Mouse (Mus musculus) C2C12 (cell line): ENCODE measurements around the gene Mphosph9. TPM values are rescaled to one million over a fixed set of nuclear protein-coding genes. Genes with fewer than 3 reads are reported as not detected.
"Not testable (repeated sequence)": the region's sequence is repeated elsewhere in the genome, so short reads cannot be mapped to it uniquely, and the experiment has no call there.

ENCODE experiments used
- H3K27me3 ChIP-seq: one replicate; pipeline ENCODE4 v1.6.1; 2011; ENCODE audit not compliant: control insufficient read depth, insufficient read depth, insufficient read length
- H3K36me3 ChIP-seq: one replicate; pipeline ENCODE4 v1.6.1; 2011; ENCODE audit not compliant: control insufficient read depth, insufficient read depth
- H3K4me3 ChIP-seq: one replicate; pipeline ENCODE4 v1.5.1; 2011; ENCODE audit warnings: mild to moderate bottlenecking, control low read depth; ENCODE audit not compliant: poor library complexity, insufficient read depth, severe bottlenecking
- H3K79me2 ChIP-seq: one replicate; pipeline ENCODE4 v1.6.1; 2011; ENCODE audit not compliant: control insufficient read depth, insufficient read depth
- H3K79me3 ChIP-seq: one replicate; pipeline ENCODE4 v1.6.1; 2011; ENCODE audit warnings: low read depth, control low read depth
- H3ac ChIP-seq: one replicate; pipeline ENCODE3; 2011; ENCODE audit warnings: low read depth; ENCODE audit not compliant: control insufficient read depth, insufficient read length
- CEBPB ChIP-seq: IDR thresholded peaks from one replicate; pipeline ENCODE4 v1.6.1; 2011; ENCODE audit warnings: low read depth, mild to moderate bottlenecking, control low read depth, moderate library complexity
- CTCF ChIP-seq: IDR thresholded peaks from one replicate; pipeline ENCODE4 v1.5.1; 2011; ENCODE audit not compliant: control insufficient read depth, insufficient read depth, insufficient read length
- FOSL1 ChIP-seq: IDR thresholded peaks from one replicate; pipeline ENCODE4 v1.8.0; 2011; ENCODE audit warnings: mild to moderate bottlenecking, low read length; ENCODE audit not compliant: poor library complexity, insufficient read depth, severe bottlenecking
- MAX ChIP-seq: IDR thresholded peaks from one replicate; pipeline ENCODE4 v1.6.1; 2011; ENCODE audit warnings: mild to moderate bottlenecking, control low read depth
- MYOD1 ChIP-seq: IDR thresholded peaks from one replicate; pipeline ENCODE4 v1.6.1; 2011; ENCODE audit warnings: low read depth; ENCODE audit not compliant: control insufficient read depth, insufficient read length
- MYOG ChIP-seq: IDR thresholded peaks from one replicate; pipeline ENCODE4 v1.6.1; 2011; ENCODE audit not compliant: control insufficient read depth, insufficient read length; ENCODE audit errors: extremely low read depth
- USF1 ChIP-seq: IDR thresholded peaks from one replicate; pipeline ENCODE4 v1.6.1; 2011; ENCODE audit warnings: low read depth, mild to moderate bottlenecking, control low read depth, moderate library complexity
- polyA plus RNA-seq: library from polyadenylated mRNA; unstranded; fragments of >200 nt; fragmentation: generic; extraction: Trizol; gene quantifications from one replicate; pipeline ENCODE4 v1.2.1, GENCODE M21; 2012; ENCODE audit warnings: missing spikeins

Mphosph9 gene
- polyA plus RNA-seq, 1 experiment = 3.1 TPM

DNA sequence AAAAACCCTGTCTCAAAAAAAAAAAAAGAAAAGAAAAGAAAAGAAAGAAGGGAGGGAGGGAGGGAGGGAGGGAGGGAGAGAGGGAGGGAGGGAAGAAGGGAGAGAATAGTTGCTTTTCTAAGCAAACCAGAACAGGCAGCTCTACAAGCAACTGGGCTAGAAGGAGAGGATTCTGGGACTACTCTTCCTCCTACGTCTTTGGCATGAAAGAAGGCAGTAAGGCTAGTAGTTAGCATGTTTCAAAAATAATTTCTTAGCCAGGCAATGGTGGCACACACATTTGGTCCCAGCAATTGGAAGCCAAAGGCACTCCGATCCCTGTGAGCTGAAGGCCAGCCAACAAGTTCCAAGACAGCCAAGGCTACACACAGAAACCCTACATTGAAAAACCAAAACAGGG, 38.0 kb upstream of the Mphosph9 start:
- TF ChIP-seq CTCF = no peak
- TF ChIP-seq MYOD1 = no peak
- TF ChIP-seq MAX = no peak
- TF ChIP-seq CEBPB = no peak
- no peak for TF ChIP-seq MYOG
- TF ChIP-seq FOSL1 = no peak
- TF ChIP-seq USF1 = no peak
- H3K27me3 ChIP-seq = no peaks in the 10 kb centered on the region

GRCm38 (mm10) chr5:124364173-124364918, 36.6 kb upstream of the Mphosph9 start:
- H3K27me3 ChIP-seq = no peaks in the 10 kb centered on the region
- H3K79me3 ChIP-seq = no peaks in the 10 kb centered on the region
- H3K79me2 ChIP-seq = no peaks in the 10 kb centered on the region
- H3K4me3 ChIP-seq = no peak overlapping the region
- no peak for TF ChIP-seq MYOD1
- TF ChIP-seq MAX = no peak
- TF ChIP-seq MYOG = no peak
- no peak for TF ChIP-seq CEBPB
- no peak for TF ChIP-seq USF1
- no peak for TF ChIP-seq FOSL1
- no peak for TF ChIP-seq CTCF
- no peak overlapping the region for H3ac ChIP-seq
- peaks cover 9% of the 10 kb centered on the region for H3K36me3 ChIP-seq

More for the DNA sequence above, 38.0 kb upstream of the Mphosph9 start:
- Histone ChIP-seq H3K79me2 (no peaks in the 10 kb centered on the region), H3ac (no peak overlapping the region), H3K36me3 (peaks cover 20% of the 10 kb centered on the region), H3K4me3 (no peak overlapping the region), H3K79me3 (no peaks in the 10 kb centered on the region)

DNA sequence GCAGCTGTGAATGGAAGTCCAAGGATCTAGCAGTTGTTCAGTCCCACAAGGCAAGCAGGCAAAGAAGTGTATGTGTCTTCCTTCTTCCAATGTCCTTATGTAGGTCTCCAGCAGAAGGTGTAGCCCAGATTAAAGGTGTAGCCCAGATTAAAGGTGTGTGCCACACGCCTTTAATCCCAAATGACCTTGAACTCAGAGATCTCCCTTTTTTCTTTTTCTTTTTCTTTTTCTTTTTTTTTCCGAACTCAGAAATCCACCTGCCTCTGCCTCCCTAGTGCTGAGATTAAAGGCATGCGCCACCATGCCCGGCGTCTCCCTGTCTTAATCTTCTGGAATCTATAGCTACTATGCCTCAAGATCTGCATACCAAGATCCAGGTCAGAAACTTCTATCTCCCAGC, 35.2 kb upstream of the Mphosph9 start, which contains the start of gene Cdk2ap1:
Gene Cdk2ap1 (minus strand): TSS at position 101 of the 400 bp plus-strand sequence.
- not testable (repeated sequence) for H3ac ChIP-seq, H3K27me3 ChIP-seq, H3K79me2 ChIP-seq, H3K36me3 ChIP-seq, H3K4me3 ChIP-seq, H3K79me3 ChIP-seq

- TF ChIP-seq MYOG (no peak), MAX (no peak), USF1 (no peak), CEBPB (no peak), FOSL1 (no peak), MYOD1 (no peak), CTCF (no peak)
- H3ac ChIP-seq = no peak overlapping the region
- H3K79me2 ChIP-seq = no peaks in the 10 kb centered on the region
- H3K27me3 ChIP-seq = no peaks in the 10 kb centered on the region
- no peaks in the 10 kb centered on the region for H3K36me3 ChIP-seq
- H3K4me3 ChIP-seq = no peak overlapping the region
- H3K79me3 ChIP-seq = no peaks in the 10 kb centered on the region
These were observed 31.9 kb upstream of the Mphosph9 start for GRCm38 (mm10) chr5:124359641-124360040.

DNA sequence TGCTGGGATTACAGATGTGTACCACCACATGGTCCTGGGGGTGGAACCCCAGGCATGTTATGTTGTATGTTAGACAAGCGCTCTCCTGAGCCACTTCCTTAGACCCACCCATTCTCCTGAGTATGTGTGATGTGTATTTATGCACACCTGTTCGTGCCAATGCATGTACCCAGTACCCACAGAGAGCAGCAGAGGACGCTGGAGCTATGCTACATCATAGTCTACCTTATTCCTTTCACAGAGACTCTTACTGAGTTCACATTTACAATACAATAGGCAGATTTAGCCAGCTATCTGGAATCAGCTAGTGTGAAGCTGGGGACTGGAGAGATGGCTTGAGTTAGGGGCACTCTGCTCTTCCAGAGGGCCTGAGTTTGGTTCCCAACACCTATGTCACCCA, 28.9 kb upstream of the Mphosph9 start:
- peaks cover 25% of the 10 kb centered on the region for H3K79me2 ChIP-seq
- peaks cover 15% of the 10 kb centered on the region for H3K79me3 ChIP-seq
- no peaks in the 10 kb centered on the region for H3K36me3 ChIP-seq
- H3K4me3 ChIP-seq = no peak overlapping the region
- no peak for TF ChIP-seq MYOD1
- no peak for TF ChIP-seq CTCF
- TF ChIP-seq MAX = no peak
- TF ChIP-seq USF1 = no peak
- TF ChIP-seq CEBPB = no peak
- TF ChIP-seq FOSL1 = no peak
- TF ChIP-seq MYOG = no peak
- H3ac ChIP-seq = no peak overlapping the region
- H3K27me3 ChIP-seq = no peaks in the 10 kb centered on the region

DNA sequence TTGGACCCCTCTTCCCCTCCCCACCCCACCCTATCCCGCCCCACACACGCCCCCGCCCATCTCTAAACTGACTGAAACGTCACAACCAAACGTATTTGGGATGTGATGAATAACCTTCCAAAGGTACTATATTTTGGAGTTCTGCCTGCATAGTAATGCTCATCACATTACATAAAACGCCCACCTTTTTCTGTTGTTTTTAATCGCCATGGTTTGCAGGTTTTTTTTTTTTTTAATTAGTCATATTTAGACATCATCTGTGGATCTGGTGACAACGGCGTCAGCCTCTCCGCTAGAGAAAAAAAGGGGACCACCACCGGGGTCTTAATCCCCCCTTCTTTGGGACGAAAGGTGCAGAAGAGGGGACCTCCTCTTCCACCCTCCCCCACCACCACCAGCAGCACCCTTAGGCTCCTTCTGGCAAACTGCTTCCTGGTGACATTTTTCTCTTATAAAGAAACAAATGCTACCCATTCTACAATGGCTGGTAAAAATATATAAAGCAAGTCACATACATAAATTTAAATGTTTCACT, 27.7 kb upstream of the Mphosph9 start:
- TF ChIP-seq CTCF = no peak
- TF ChIP-seq CEBPB = no peak
- TF ChIP-seq FOSL1 = no peak
- no peak for TF ChIP-seq USF1
- no peak for TF ChIP-seq MAX
- TF ChIP-seq MYOD1 = no peak
- TF ChIP-seq MYOG = no peak
- Histone ChIP-seq H3K36me3 (no peaks in the 10 kb centered on the region), H3K79me2 (peaks cover 37% of the 10 kb centered on the region), H3K79me3 (peaks cover 26% of the 10 kb centered on the region), H3K4me3 (no peak overlapping the region), H3K27me3 (no peaks in the 10 kb centered on the region), H3ac (no peak overlapping the region)
